Mouse (Mus musculus) liver, embryonic 16.5 days (tissue): ENCODE measurements around the gene Cdc42bpb. TPM values are rescaled to one million over a fixed set of nuclear protein-coding genes. Genes with fewer than 3 reads are reported as not detected.

Source experiments
- ATAC-seq: fragments of 200-750 bp; cut with Nextera tagmentation; 2 replicates; pipeline ENCODE4 v1.8.0; 2017; ENCODE audit warnings: low read depth, mild to moderate bottlenecking, moderate number of reproducible peaks, moderate library complexity
- H3K27ac ChIP-seq: fragments of 300-500 bp; sonication (generic); 2 replicates; pipeline ENCODE4 v1.5.1; 2014; ENCODE audit warnings: mild to moderate bottlenecking, low read length
- H3K27me3 ChIP-seq: fragments of 300-500 bp; sonication (generic); 2 replicates; pipeline ENCODE4 v1.6.1; 2014; ENCODE audit warnings: low read depth, low read length, mixed read lengths; ENCODE audit not compliant: control insufficient read depth, insufficient read depth
- H3K36me3 ChIP-seq: fragments of 300-500 bp; sonication (generic); 2 replicates; pipeline ENCODE4 v1.6.1; 2014; ENCODE audit warnings: mild to moderate bottlenecking; ENCODE audit not compliant: control insufficient read depth, insufficient read depth
- H3K4me1 ChIP-seq: fragments of 300-500 bp; sonication (generic); 2 replicates; pipeline ENCODE4 v1.6.1; 2014; ENCODE audit warnings: low read depth, low read length, mixed read lengths; ENCODE audit not compliant: control insufficient read depth
- H3K4me2 ChIP-seq: fragments of 300-500 bp; sonication (generic); 2 replicates; pipeline ENCODE4 v1.6.1; 2014; ENCODE audit warnings: low read depth, low read length, mixed read lengths
- H3K4me3 ChIP-seq: fragments of 300-500 bp; sonication (generic); 2 replicates; pipeline ENCODE4 v1.5.1; 2014; ENCODE audit warnings: low read depth, mild to moderate bottlenecking, low read length
- H3K9ac ChIP-seq: fragments of 300-500 bp; sonication (generic); 2 replicates; pipeline ENCODE4 v1.6.1; 2014; ENCODE audit warnings: low read depth, low read length
- H3K9me3 ChIP-seq: fragments of 300-500 bp; sonication (generic); replicated peaks from 2 replicates; pipeline ENCODE4 v1.6.1; 2016; ENCODE audit warnings: low read length; ENCODE audit not compliant: control insufficient read depth
- whole genome bisulfite sequencing: fragments of 180-500 bp; shearing (Covaris S2); extraction: QIAGEN DNeasy Blood & Tissue Kit; methylation state at CpG from one replicate; pipeline ENCODE4 v1.1.7; 2014; ENCODE audit not compliant: insufficient replicate concordance; 5-methylcytosine and 5-hydroxymethylcytosine counted together
- polyA plus RNA-seq: library from polyadenylated mRNA; unstranded; fragments of >200 nt; fragmentation: Nextera tagmentation; extraction: Ambion mirVana; gene quantifications from 2 replicates; pipeline ENCODE4 v1.2.1, GENCODE M21; 2015

Gene Cdc42bpb
- polyA plus RNA-seq, 1 experiment from 2014 or later = 10.1 TPM

DNA sequence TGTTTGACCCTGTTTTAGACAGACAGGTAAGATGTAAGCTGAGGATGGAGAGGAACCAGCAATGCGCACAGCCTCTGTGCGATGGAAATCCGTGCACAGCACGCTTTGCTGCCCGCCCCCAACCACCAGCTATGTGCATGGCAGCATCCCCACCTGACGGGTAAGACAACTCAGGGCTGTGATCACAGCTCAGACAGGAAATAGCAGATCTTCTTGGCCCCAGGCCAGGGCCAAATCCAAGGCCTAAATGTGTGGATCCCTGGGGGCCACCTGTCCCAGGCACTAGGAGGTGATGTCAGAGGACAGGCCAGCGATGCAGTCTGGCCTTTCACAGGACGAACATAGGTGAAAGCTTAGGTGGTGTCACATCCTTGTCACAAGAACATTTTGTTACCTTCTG lies 21.3 kb downstream of the Cdc42bpb start:
- Histone ChIP-seq H3K4me3 (no peak overlapping the region), H3K9me3 (no peaks in the 10 kb centered on the region), H3K27me3 (no peaks in the 10 kb centered on the region), H3K27ac (no peak overlapping the region), H3K4me2 (no peak overlapping the region), H3K9ac (no peak overlapping the region), H3K36me3 (no peaks in the 10 kb centered on the region), H3K4me1 (peaks cover 3% of the 10 kb centered on the region; the same call in 1 of the 2 replicates)
- 73% methylated on average over 8 of the region's 8 CpGs for WGBS
- no peak for ATAC-seq

DNA sequence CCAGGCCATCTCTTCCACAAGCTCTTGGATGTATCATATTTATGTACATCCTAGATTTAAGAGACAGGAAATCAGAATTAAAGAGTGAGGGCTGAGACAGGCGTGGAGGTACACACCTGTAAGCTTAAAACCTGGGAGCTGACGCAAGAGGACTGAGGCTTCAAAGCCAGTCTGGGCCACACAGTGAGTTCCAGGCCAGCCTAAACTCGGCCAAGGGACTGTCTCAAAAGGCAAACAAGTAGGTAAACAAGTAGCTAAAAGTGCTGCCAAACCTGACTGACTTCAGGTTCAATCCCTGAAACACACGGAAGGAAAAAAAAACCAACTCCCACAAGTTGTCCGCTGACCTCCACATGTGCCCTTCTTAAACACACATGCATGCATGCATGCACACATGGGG lies 23.4 kb downstream of the Cdc42bpb start:
- no peak for ATAC-seq
- H3K36me3 ChIP-seq = no peaks in the 10 kb centered on the region
- H3K4me3 ChIP-seq = no peak overlapping the region
- no peak overlapping the region; the same call in 1 of the 2 replicates for H3K27ac ChIP-seq
- WGBS = 53% methylated on average over 5 of the region's 5 CpGs
- no peaks in the 10 kb centered on the region for H3K27me3 ChIP-seq
- H3K4me1 ChIP-seq = peaks cover 5% of the 10 kb centered on the region
- no peaks in the 10 kb centered on the region for H3K9me3 ChIP-seq
- no peak overlapping the region for H3K9ac ChIP-seq
- no peak overlapping the region for H3K4me2 ChIP-seq

DNA sequence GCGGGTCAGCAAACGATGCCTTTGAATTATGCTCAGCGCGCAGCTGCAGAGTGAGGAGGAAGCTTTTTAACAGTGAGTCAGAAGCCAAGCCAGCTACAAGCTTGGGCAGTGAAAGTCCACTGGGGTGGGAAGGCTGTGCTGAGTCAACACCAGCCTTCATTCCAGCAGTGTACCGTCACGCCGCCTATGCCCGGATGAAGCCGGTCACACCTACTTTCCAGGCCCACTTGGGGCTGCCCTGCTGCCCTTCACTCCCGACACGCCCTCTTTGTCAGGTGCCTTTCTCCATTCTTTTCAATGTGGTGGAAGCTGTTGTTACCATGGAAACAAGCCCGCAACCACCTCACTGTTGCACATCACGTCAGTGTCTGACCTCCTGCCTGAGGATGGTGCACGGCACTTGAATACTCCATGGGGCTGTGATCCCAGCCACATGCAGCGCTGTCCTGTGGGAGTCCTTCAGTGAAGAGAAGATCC lies 24.0 kb downstream of the Cdc42bpb start:
- WGBS = 70% methylated on average over 15 of the region's 15 CpGs
- no peaks in the 10 kb centered on the region for H3K36me3 ChIP-seq
- ATAC-seq = peak; percentile 86

DNA sequence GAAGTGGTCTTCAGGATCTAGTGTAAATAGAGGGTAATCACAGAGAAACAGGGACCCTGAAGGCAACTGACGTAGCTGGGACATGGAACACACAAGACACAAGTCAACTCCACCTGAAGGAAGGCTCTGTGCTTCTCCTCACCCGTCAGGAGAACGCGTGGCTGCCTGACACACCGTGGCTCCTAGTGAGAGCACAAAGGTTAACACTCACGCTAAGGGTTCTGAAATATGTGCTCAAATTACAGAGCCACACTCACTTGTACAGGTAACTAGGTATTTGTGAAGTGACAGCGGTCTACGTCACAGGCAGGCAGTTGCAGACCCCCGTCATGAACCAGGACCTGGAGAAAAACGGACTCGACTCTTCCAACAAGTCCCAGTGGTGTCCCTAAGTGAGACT lies 24.5 kb downstream of the Cdc42bpb start:
- peaks cover 5% of the 10 kb centered on the region for H3K4me1 ChIP-seq
- ATAC-seq = no peak
- H3K4me2 ChIP-seq = no peak overlapping the region
- H3K36me3 ChIP-seq = no peaks in the 10 kb centered on the region
- no peaks in the 10 kb centered on the region for H3K27me3 ChIP-seq
- 70% methylated on average over 11 of the region's 11 CpGs for WGBS
- no peak overlapping the region for H3K9ac ChIP-seq
- H3K4me3 ChIP-seq = no peak overlapping the region
- no peaks in the 10 kb centered on the region for H3K9me3 ChIP-seq
- H3K27ac ChIP-seq = no peak overlapping the region

More for the DNA sequence above, 24.0 kb downstream of the Cdc42bpb start:
- Histone ChIP-seq H3K4me1 (peaks cover 5% of the 10 kb centered on the region), H3K9ac (no peak overlapping the region), H3K27ac (no peak overlapping the region; the same call in 1 of the 2 replicates), H3K4me2 (no peak overlapping the region), H3K27me3 (no peaks in the 10 kb centered on the region), H3K4me3 (no peak overlapping the region), H3K9me3 (no peaks in the 10 kb centered on the region)

DNA sequence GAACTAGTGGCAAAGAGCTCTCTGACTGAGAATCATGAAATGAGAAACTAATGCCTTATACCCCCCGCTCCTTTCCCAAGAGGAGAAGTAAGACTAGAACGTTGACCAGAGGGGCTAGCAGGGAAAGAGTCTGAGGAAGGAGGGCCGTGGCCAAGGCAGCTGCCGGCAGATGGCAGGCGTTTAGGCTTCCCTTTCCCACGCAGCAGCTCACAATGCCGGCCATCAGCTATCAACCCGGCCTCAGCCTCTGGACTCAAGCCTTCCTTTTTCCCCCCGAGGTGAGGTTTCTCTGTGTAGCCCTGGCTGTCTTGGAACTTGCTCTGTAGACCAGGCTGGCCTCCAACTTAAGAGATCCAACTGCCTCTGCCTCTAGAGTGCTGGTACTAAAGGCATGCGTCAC lies 25.0 kb downstream of the Cdc42bpb start:
- peaks cover 5% of the 10 kb centered on the region for H3K4me1 ChIP-seq
- H3K4me2 ChIP-seq = no peak overlapping the region
- H3K9me3 ChIP-seq = no peaks in the 10 kb centered on the region
- no peak overlapping the region for H3K4me3 ChIP-seq
- ATAC-seq = no peak
- no peak overlapping the region for H3K27ac ChIP-seq
- H3K36me3 ChIP-seq = no peaks in the 10 kb centered on the region
- no peak overlapping the region for H3K9ac ChIP-seq
- 60% methylated on average over 10 of the region's 10 CpGs for WGBS
- H3K27me3 ChIP-seq = no peaks in the 10 kb centered on the region

DNA sequence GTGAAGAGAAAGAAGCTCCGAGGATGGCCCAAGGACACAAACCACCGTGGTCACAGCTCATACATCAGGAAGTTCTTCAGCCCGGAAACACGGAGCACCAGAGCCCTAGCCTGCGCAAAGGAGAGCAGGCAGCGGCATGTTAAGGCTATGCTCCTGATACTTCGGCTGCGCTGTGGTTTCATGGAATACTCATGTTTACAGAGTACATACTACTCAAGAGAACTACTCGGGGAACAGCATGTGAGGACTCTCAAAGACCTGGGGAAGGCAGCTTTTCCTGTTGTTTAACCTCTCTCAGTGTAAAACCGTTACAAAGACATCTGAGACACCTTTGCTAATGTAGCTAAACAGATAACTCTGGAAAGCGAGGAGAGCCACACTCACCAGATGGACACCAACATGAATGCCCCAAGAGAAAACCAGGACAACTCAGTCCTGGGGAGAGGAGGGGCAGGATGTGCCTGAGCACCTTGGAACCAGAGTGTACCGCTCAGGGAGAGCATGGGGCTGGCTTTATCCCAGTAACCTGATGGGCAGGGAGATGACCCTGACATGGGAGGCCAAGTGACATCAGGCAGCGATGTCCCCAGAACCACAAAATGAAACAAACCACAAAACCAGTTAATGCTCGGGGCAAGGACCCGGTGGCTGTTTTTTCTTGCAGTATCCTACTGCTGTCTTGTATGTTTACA lies 27.8 kb downstream of the Cdc42bpb start:
- no peaks in the 10 kb centered on the region for H3K9me3 ChIP-seq
- WGBS = 54% methylated on average over 15 of the region's 15 CpGs

DNA sequence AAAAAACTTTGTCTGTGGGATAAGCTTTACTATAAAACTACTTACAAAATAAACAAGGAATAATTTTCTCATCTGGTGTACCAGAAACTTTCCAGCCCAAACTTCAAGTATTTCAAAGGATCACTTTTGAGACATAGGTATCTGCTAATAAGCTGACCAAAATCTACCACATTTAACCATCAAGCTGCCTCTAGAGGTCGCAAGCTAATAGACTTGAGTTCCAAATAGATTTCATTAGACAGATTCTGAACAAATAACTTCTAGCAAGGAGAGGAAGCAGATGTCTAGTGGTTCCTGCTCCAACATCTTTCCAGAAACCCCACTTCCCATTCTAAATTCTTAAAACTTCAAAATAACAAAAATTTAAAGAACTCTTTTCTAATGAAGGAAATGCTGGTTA lies 33.6 kb downstream of the Cdc42bpb start:
- H3K27ac ChIP-seq = no peak overlapping the region
- H3K27me3 ChIP-seq = no peaks in the 10 kb centered on the region
- no peak overlapping the region for H3K4me2 ChIP-seq
- H3K4me1 ChIP-seq = no peaks in the 10 kb centered on the region; the same call in 1 of the 2 replicates
- H3K4me3 ChIP-seq = no peak overlapping the region
- H3K36me3 ChIP-seq = no peaks in the 10 kb centered on the region
- H3K9ac ChIP-seq = no peak overlapping the region
- no peaks in the 10 kb centered on the region for H3K9me3 ChIP-seq
- no peak for ATAC-seq
- 38% methylated on average over 1 of the region's 1 CpGs for WGBS

More for the DNA sequence above, 27.8 kb downstream of the Cdc42bpb start:
- Histone ChIP-seq H3K9ac (no peak overlapping the region), H3K27me3 (no peaks in the 10 kb centered on the region), H3K4me1 (peaks cover 5% of the 10 kb centered on the region), H3K27ac (no peak overlapping the region), H3K4me3 (no peak overlapping the region), H3K36me3 (no peaks in the 10 kb centered on the region), H3K4me2 (no peak overlapping the region)
- no peak for ATAC-seq

DNA sequence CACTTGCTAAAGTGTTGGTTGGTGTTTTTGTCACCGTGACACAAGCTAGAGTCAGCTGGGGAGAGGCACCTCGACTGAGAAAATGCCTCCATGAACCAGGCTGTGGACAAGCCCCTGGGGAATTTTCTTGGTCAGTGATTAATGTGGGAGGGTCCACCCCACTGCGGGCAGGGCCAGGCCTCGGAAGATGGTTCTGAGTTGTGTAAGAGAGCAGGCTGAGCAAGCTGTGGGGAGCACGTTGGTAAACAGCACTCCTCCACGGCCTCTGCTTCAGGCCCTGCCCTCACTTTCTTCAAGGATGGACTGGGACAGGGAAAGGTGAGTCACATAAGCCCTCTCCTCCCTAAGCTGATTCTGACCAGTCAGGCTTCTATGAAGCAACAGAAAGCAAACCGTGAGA lies 36.8 kb downstream of the Cdc42bpb start:
- H3K27ac ChIP-seq = no peak overlapping the region
- no peaks in the 10 kb centered on the region for H3K27me3 ChIP-seq
- 65% methylated on average over 7 of the region's 7 CpGs for WGBS
- H3K4me3 ChIP-seq = no peak overlapping the region
- H3K9ac ChIP-seq = no peak overlapping the region
- no peak overlapping the region for H3K4me2 ChIP-seq
- H3K9me3 ChIP-seq = no peaks in the 10 kb centered on the region
- H3K36me3 ChIP-seq = no peaks in the 10 kb centered on the region; the same call in 1 of the 2 replicates
- ATAC-seq = no peak
- H3K4me1 ChIP-seq = peaks cover 6% of the 10 kb centered on the region; the same call in 1 of the 2 replicates

DNA sequence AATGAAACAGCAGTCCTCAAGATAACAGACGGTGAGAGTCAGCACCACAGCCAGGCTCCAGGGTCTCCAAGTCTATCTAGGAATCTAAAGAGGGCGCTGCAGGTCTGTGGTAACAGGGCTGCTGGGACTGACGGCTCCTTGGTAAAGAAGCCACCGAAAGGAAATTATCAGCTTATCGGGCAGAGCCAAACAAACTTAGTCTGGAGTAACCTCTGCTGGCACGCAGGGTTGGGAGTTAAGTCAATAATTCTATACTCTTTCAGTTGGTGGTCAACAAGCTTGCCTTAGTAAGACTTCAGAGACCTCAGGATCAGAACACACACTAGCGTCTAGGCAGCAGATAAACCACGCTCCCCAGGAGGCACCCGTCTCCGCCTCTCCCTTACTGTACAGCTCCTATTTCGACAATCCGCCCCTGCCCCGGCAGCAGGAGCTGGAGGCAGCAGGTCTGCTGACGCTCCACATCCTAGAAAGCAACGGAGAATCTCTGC lies 39.6 kb downstream of the Cdc42bpb start:
- Histone ChIP-seq H3K36me3 (no peaks in the 10 kb centered on the region; the same call in 1 of the 2 replicates), H3K27ac (no peak overlapping the region), H3K9me3 (no peaks in the 10 kb centered on the region), H3K9ac (no peak overlapping the region), H3K4me3 (no peak overlapping the region), H3K27me3 (no peaks in the 10 kb centered on the region), H3K4me1 (peaks cover 6% of the 10 kb centered on the region; the same call in 1 of the 2 replicates), H3K4me2 (no peak overlapping the region)
- WGBS = 17% methylated on average over 15 of the region's 15 CpGs
- ATAC-seq = peak; percentile 59
